Mouse (Mus musculus) lung, adult 18-20 months (tissue): ENCODE results near the gene Cnpy1.

ENCODE experiments used
- DNase-seq, 2 experiments: peaks; one replicate each; pipeline ENCODE4 v3.0.0; 2022; ENCODE audit warnings: mixed read lengths in 2 of 2

Gene Cnpy1

DNA sequence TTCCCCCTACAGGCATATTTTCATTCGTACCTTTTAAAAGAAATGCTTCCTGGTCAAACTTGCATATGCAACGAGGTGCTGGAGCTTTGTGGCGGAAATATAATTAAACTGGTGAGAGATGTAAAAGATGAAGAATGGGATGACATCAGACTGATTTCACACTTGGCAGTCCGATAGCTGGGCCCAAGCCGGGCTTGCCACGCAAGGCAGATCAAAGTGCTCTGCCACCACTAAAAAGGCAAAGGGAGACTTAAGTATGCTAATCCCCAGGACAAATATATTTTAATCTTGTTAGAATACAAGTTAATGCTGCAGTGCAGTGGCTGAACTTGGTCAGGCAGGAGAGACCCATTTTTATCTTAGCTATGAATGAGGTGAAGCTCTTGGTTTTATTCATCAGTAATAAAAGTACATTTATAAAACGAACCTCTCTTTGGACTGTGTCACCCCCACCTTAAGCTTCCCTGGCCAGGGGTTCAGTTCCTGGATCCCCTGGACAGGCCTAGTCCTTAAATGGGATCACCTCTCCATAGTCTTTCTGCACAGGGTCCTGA, 66.3 kb downstream of the Cnpy1 start:
- DNase-seq, result no peak

DNA sequence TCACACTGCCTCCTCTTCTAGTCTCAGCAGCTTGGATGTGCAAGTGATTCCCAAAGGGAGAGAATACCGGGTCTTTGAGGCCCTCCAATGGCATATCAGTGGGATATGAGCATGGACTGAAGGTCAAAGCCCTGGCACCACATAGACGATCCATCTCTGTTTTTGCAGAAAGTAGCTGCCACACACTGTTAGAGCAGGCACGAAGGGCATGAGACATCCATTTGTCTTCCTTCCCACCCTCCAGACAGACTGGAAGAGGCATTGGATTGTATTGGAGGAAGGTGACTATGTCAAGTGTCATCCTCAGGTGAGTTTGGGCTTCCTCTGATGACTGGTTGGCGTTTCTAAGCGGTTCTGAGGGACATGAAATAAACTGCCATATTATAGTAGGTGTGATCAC, 67.3 kb downstream of the Cnpy1 start:
- DNase-seq, result no peak

DNA sequence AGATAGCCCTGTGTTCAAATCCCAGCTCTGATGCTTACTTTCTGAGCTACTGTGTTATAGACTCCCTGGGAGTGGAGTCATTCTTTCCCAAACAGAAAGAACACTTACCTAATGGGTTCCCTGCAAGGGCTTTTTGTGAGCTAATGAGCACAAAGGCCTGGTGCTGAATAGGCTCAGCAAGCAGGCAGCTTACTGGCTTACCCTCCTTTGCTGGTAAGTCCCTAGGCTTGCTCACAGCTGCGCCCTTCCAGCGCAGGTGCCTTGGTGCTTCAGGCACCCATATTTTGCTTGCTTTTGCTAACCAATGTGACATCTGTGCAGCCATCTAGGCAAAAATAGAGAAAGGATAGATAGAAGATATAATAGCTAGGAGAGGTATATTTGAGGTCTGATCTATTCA, 69.0 kb downstream of the Cnpy1 start:
- no peak for DNase-seq

DNA sequence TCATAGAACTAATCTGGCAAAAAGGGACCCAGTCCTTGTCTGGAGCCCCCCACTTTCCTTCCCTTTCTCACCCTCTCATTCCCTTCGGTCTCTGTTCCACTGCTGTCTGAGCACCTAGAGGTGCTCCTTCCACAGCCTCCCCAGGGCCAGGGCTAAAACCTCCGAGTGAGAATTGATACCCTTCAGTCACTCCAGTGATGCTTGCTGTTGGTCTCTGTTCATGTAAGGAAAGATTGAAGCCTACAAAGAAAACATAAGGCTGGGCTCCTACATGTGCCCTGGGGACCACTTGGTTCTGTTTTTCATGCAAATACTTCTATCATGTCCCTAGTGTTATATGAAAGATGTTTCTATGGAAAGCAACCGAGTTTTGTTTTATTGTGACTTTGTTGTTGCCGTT, 69.6 kb downstream of the Cnpy1 start:
- no peak for DNase-seq

DNA sequence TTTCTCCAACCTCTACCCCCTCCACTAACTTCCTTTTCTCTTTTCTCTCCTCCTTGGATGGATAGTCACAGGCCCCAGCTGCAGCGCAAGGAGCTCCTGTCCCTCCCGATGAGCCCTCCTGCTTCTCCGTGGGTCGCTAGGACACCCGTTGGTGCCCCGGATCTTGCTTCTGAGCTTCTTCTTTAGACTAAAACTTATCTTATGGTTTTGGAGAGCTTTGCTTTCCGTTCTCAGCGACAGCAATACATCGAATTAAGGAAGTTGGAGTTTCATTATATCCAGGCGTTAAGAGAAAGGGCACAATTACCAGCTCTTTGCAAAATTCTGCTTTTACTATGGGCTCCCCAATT, 70.1 kb downstream of the Cnpy1 start:
- DNase-seq, result no peak

DNA sequence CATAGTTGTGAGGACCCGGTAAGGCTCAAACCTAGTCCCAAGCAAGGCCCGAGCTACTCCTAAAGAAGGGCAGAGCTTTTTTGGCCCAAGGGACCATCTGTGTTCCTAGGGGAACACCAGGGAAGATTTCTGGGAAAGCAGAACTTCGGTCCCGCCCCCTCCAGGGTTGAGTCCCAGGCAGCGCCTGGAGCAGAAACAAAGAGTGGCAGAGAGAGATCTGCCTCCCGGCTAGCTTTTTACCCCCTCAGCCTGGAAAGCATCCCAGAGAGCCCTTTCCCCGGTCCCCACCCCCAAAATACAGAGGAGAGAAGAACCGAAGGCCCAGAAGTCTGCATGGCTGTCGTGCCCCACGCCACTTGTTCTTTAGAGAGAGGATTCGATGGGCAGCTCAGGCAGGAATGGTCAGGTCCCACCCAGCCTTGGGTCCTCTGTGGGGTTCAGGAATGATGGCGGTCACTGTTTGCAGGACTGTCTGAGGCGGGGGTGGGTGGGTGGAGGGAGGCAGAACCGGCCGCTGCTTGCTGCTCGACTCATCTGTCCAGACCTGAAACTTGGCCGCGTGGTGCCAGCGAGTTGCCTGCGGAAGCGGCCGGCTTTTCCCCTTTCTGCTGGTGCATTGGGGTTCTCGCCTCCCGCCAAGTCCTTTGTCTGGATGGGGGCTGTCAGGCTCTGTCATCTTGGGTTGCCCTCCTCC, 70.6 kb downstream of the Cnpy1 start:
- DNase-seq, result no peak

DNA sequence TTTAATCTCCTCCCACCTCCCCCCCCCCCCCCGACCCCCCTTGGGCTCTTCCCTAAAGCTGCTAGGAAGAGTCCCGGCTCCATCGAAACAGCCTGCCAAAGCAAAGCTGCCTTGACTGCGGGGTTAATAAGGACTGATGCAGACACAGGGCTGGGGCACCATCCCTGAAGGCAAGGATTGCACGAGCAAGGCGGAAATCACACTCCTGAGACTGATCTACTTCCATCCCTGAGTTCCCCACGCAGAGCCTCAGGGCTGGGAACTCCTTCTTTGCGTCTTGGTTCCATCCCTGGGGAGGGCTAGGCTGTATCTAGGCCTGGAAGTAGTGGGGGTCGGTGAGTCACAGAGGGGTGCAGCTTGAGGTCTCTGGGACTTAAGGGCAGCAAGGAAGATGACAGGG, 71.5 kb downstream of the Cnpy1 start:
- DNase-seq, result no peak

DNA sequence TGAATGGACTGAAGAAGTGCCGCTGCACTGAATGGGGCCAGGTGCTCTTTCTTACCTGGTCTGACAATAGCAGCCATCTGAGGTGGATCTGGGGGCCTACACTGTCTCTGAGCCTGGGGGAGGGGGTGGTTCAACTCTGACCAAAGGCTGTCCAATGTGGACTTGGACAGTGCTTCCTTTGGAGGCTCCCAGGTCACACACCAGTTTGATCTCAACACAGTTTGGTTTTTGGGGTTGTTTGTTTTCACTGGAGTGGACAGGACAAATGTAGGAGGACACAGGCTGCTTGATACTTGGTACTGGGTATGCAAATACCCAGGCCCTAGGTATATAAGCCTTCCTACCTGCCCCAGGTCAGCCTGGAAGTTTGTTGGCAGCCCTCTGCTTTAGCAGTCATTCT, 71.9 kb downstream of the Cnpy1 start:
- no peak for DNase-seq

DNA sequence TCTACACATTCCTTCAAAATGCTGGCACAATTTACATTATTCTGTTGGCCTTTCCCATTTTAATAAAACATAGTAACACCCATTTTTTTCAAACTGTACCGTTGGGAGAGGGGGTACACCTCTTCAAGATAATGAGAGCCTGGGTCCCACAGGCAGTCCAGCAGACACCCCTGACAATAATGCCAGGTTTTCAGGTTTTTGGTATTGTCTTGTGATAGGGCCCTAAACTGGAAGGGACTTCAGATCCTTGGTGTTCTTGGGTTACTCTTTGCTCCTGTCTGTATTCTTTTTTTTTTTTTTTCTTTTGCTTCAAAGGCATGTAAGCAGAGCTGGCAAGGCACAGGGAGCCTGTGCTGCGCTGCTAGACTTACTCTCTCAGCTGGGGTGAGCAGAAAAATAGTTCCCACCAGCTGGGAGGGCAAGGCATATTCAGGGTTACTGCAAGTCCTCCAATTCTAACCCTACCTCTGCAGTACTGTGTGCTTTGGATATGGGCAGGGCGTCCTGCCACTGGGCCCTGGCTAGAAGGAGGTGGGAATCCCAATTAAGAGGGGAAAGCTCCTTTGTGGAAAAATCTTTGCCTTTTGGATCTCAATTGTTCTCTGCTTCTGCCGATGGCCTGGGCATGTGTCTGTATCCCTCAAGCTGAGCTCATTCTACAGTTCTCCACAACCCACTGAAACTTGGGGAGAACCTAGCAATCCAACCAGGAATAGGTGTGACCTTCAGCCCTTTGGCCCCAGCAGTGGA, 72.5 kb downstream of the Cnpy1 start:
- DNase-seq, result no peak

DNA sequence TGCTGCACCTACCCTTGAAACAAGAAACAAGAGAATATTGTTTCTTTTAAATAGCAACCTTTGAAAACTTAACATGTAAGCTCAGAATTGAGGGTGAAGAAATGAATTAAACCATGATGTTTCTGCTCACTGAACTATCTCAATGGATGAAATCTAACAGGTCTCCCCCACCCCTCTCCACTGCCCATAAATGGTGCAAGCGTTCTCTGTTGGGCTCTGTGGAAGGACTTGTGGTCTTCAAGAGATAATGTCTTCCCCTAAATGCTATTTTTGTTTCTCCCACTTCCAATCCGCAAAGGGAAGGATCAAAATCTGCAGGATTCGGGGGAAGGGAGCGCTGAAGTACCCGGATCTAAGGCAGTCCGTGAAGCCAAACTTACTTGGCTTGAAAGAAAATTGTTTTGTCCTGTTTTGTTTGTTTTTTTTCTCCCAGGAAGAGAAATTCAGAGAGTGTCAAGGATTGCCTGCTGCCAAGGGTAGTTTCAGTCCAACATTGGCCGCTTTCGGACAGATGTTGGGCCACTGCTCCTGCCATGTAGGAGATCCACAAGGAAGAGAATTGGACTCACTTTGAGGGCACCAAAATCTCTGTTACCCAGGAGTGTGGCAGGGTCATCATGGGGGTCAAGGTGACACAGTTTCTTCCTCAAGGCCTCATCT, 73.2 kb downstream of the Cnpy1 start:
- no peak for DNase-seq

DNA sequence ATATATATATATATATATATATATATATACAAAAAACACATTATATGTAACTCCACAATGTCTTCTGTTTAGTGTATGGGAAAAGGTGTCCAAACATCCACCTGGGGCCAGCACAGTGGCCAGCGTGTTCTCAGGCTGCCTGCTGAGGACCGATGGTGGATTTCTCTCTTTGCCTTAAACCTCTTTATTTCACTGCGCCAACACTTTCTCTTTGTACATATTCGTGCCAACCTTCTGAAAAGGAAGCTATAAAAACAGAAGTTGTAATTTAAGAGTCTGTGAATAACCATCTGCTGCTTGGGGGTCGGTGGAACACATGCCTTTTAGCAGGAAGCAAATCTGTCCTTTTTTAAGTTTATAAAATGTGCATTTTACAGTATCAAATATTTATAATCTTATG, 73.9 kb downstream of the Cnpy1 start:
- DNase-seq, result no peak

DNA sequence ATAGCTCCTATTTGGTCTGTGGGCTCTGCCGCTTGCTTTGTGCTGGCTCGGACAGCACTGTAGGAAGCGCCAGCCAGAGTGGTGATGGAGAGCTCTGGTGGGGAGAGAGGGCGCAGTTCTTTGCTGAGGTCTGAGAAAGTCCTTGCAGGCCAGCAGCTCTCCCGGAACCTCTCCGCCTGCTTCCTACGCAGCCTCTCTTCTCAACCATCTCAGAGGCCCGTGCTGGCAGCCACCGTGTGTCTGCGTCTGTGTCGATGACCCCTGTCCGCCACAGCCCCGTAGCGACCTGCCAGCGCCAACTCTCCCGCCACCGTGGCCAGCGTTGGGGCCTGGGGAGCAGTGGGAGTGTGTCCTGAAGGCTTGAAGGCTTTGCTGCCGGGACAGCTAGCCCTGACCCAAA, 74.7 kb downstream of the Cnpy1 start:
- DNase-seq, result no peak

DNA sequence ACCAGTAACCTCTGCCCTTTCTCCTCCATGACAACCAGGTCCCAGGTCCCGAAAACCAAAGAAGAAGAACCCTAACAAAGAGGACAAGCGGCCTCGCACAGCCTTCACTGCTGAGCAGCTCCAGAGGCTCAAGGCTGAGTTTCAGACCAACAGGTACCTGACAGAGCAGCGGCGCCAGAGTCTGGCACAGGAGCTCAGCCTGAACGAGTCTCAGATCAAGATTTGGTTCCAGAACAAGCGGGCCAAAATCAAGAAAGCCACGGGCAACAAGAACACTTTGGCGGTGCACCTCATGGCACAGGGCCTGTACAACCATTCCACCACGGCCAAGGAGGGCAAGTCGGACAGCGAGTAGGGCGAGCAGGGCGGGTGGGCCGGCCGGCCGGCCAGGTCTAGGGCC, 75.5 kb downstream of the Cnpy1 start:
- no peak for DNase-seq

DNA sequence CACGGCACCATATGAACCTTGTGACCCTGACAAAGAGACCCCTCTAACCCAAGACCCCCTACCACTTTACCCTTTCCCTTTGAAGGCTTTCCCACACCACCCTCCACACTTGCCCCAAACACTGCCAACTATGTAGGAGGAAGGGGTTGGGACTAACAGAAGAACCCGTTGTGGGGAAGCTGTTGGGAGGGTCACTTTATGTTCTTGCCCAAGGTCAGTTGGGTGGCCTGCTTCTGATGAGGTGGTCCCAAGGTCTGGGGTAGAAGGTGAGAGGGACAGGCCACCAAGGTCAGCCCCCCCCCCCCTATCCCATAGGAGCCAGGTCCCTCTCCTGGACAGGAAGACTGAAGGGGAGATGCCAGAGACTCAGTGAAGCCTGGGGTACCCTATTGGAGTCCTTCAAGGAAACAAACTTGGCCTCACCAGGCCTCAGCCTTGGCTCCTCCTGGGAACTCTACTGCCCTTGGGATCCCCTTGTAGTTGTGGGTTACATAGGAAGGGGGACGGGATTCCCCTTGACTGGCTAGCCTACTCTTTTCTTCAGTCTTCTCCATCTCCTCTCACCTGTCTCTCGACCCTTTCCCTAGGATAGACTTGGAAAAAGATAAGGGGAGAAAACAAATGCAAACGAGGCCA, 76.3 kb downstream of the Cnpy1 start:
- DNase-seq, result no peak

DNA sequence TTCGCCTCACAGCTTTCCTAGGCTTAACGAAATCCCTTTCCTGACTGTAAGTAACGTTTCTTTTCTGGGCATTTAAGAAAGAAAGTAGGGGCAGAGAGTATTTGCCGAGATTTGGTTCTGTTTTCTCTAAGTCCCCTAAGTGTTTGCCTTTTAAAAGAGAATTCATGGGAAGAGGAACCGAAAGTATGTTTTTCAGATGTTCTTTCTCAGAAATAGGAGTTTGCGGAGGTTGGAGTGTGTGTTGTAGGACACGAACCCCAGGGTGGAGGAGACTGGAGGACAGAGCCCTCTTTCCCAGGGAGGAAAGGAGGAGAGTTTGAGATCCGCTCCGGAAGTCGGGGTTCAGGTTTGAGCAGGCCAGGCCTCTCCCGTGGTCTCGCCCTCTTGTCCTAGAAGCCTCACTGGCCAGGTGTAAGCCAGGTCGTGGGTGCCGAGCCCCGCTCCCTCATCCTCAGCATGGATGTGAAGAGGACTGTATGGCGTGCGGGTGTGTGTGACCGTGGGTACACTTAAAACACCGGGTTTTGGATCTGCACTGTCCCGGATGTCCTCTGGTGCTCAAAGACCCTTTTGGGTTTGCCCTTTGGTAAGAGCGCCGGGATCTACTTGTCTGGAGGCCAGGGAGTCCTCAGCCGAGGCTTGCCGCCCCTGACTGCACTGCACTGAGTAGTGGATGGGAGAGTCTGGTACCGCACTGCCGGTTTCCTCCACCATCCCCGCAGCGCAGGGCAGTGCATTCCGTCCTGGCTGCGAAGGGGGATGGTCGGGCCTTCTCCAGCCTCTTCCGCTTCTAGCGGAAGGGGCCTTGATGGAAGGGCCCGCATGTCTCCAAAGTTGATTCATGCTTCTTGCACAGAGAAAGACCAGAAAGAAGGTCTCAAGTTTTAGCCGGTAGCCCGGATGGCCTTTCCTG, 77.1 kb downstream of the Cnpy1 start:
- no peak for DNase-seq

DNA sequence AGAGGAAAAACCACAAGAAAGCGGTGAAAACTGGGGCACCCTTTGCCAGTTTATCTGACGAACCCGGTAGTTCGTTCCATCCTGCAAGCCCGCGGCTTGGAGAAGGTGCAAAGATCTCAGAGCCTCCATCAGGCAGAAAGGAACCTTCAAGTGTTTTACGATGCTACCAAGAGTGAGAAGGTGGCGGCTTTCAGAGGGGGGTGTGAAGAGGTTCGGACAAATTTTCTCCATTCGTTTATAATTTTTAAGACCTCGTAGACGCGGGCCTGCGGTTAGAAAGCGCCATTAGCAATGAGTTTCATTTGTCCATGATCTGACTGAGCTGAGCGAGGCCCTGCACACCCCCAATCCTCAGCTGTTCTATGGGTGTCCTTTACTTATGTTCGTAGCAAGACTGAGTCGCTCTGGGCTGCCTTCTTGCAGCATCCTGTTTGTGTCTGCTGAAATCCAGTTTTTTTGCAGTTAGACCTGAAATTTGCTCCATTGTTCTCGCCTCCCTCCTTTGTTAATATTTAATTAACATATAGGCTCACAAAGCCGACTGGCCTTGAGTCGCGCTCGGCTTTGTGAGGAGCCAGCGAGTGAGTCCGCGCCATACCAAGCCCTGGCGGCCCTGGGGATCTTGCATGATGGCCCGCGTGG, 77.9 kb downstream of the Cnpy1 start:
- DNase-seq, result no peak

DNA sequence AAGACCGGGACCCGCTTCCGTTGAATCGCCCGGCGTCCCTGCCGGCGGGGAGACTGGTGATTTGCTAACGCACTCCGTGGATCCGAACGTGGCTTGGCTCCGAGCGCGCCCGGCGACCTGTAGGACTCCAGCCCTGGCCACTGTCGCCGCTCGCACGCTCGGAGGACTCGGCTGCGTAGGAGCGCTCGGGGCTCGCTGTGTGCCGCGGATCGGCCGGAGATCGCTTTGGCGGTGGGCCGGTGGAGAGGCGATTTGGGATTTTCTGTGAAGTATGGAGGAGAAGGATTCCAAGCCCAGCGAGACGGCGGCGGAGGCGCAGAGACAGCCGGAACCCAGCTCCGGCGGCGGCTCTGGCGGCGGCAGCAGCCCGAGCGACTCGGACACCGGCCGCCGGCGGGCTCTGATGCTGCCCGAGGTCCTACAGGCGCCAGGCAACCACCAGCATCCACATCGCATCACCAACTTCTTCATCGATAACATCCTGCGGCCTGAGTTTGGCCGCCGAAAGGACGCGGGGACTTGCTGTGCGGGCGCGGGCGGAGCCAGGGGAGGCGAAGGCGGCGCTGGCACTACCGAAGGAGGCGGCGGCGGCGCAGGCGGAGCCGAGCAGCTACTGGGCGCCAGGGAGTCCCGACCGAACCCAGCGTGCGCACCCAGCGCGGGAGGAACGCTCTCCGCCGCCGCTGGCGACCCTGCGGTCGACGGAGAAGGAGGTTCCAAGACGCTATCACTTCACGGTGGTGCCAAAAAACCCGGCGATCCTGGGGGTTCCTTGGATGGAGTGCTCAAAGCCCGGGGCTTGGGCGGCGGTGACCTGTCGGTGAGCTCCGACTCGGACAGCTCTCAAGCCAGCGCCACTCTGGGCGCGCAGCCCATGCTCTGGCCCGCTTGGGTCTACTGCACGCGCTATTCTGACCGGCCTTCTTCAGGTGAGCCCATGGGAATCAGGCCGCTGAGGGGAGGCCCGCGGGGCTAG, 79.1 kb downstream of the Cnpy1 start:
- peak; percentile 21 to 22 for DNase-seq

DNA sequence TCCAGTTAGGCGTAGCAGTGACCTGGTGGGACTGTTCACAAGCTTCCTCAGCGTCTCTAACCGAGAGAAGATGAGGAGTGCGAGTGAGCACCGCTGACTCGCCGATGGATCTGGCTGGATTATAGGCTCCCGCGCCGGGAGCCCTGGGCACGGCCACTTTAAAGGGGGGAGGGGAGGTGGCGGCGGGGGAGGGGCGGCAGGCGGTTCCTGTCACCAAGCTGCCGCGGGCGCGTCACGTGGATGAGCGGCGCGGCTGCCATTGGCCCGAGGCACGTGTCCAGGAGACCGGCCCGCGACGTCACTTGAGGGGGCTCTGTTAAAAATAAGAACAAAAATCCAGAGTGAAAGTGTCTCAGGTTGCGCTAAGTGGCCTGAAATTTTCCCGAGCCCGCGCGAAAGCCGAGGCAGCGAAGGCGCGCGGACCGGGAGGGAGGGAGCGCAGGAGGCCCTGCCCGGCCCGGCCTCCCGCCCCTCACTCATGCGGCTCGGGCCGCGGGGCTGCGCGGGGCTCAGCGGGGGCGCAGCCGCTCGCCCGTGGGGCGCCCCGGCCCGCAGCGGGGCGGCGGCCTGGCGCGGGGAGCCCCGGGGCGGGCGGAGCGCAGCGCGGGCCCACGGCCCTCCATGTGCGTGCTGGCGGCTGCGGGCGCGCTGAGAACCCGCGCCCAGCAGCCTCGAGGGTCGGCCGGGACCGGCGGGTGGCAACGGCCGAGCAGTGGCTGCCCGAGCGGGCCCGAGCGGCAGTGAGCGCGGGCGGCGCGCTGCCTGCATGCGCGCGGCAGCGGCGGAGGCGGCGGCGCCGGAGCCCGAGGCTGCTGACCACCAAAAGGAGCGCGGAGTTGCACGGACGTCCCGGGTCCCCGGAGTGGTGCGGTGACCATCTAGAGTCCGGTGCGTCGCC, 80.0 kb downstream of the Cnpy1 start, which contains the start of gene En2:
En2 (plus strand) TSS at position 337 of the 898 bp plus-strand sequence.
- peak in 1 of 2 experiments; percentile 14 for DNase-seq

DNA sequence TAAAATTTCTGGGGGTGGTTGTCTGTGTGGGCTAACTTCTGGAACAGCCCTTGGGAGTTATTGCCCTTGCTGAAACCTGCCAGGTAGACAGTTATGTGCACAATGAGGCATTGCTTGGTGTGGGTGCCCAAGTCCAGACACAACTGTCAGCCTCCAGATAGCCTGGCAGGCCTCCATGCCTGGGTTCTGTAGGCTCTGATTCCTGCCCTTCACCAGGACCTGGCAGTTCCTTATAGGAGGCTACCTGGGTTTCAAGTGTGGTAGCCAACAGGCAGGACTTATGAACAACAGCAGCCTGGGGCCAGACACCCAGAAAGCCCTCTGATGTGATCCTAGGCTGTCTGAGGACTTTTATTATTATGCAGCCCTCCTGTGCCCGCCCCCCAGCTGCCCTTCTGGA, 81.7 kb downstream of the Cnpy1 start:
- DNase-seq, result no peak
